Mouse (Mus musculus): ENCODE results near the gene Ncor2. TPM values are rescaled to one million over a fixed set of nuclear protein-coding genes. Genes with fewer than 3 reads are reported as not detected.

Ncor2 gene
- polyA plus RNA-seq, 1 experiment, result not detected

- Histone ChIP-seq H3K4me1 (ENCODE audit: control insufficient read depth, insufficient read depth, low read length) (peaks cover 94% of the 10 kb centered on the region), H3K27ac (ENCODE audit: insufficient read depth, low read depth, low read length) (peak overlapping the region; percentile 48), H3K4me3 (ENCODE audit: insufficient read depth, low read depth, low read length) (peak overlapping the region; percentile 64)
- TF ChIP-seq CTCF (IDR thresholded peaks at IDR 0.05; ENCODE audit: insufficient read depth, low read depth, low read length) (no peak), POLR2A (IDR thresholded peaks at IDR 0.05; ENCODE audit: insufficient read depth, low read depth, low read length) (no peak)
- 41% methylated on average over 8 of the region's 8 CpGs for WGBS
Observed at GRCm38 (mm10) chr5:125055901-125056300, 123.1 kb downstream of the Ncor2 start.

- TF ChIP-seq CTCF (IDR thresholded peaks at IDR 0.05; ENCODE audit: insufficient read depth, low read depth, low read length) (no peak), POLR2A (IDR thresholded peaks at IDR 0.05; ENCODE audit: insufficient read depth, low read depth, low read length) (no peak)
- Histone ChIP-seq H3K4me1 (ENCODE audit: control insufficient read depth, insufficient read depth, low read length) (peaks cover 80% of the 10 kb centered on the region), H3K27ac (ENCODE audit: insufficient read depth, low read depth, low read length) (peak overlapping the region; percentile 86), H3K4me3 (ENCODE audit: insufficient read depth, low read depth, low read length) (0 out of 2 replicates have a peak overlapping the region, but pooled peaks have one; percentile 13)
- 57% methylated on average over 7 of the region's 7 CpGs for WGBS
Observed at GRCm38 (mm10) chr5:125053661-125054060, 125.4 kb downstream of the Ncor2 start.

GRCm38 (mm10) chr5:125052603-125053488, 126.2 kb downstream of the Ncor2 start:
- TF ChIP-seq POLR2A (IDR thresholded peaks at IDR 0.05; ENCODE audit: insufficient read depth, low read depth, low read length) (no peak), CTCF (IDR thresholded peaks at IDR 0.05; ENCODE audit: insufficient read depth, low read depth, low read length) (no peak)
- peak overlapping the region; percentile 13; the same call in 1 of the 2 replicates for H3K4me3 ChIP-seq (ENCODE audit: insufficient read depth, low read depth, low read length)
- H3K27ac ChIP-seq (ENCODE audit: insufficient read depth, low read depth, low read length), result peak overlapping the region; percentile 86
- 33% methylated on average over 23 of the region's 23 CpGs for WGBS
- H3K4me1 ChIP-seq (ENCODE audit: control insufficient read depth, insufficient read depth, low read length), result peaks cover 74% of the 10 kb centered on the region

GRCm38 (mm10) chr5:125052237-125052602, 126.8 kb downstream of the Ncor2 start:
- WGBS, result 57% methylated on average over 10 of the region's 10 CpGs
- no peak overlapping the region for H3K4me3 ChIP-seq (ENCODE audit: insufficient read depth, low read depth, low read length)
- peaks cover 70% of the 10 kb centered on the region for H3K4me1 ChIP-seq (ENCODE audit: control insufficient read depth, insufficient read depth, low read length)
- no peak for TF ChIP-seq POLR2A (IDR thresholded peaks at IDR 0.05; ENCODE audit: insufficient read depth, low read depth, low read length)
- no peak overlapping the region for H3K27ac ChIP-seq (ENCODE audit: insufficient read depth, low read depth, low read length)

GRCm38 (mm10) chr5:125049481-125049880, 129.5 kb downstream of the Ncor2 start:
- 90% methylated on average over 4 of the region's 4 CpGs for WGBS
- TF ChIP-seq POLR2A (IDR thresholded peaks at IDR 0.05; ENCODE audit: insufficient read depth, low read depth, low read length), result no peak
- TF ChIP-seq CTCF (IDR thresholded peaks at IDR 0.05; ENCODE audit: insufficient read depth, low read depth, low read length), result no peak
- Histone ChIP-seq H3K27ac (ENCODE audit: insufficient read depth, low read depth, low read length) (no peak overlapping the region), H3K4me3 (ENCODE audit: insufficient read depth, low read depth, low read length) (no peak overlapping the region), H3K4me1 (ENCODE audit: control insufficient read depth, insufficient read depth, low read length) (peaks cover 65% of the 10 kb centered on the region)

GRCm38 (mm10) chr5:125046436-125046835, 132.6 kb downstream of the Ncor2 start:
- TF ChIP-seq POLR2A (IDR thresholded peaks at IDR 0.05; ENCODE audit: insufficient read depth, low read depth, low read length), result no peak
- no peak for TF ChIP-seq CTCF (IDR thresholded peaks at IDR 0.05; ENCODE audit: insufficient read depth, low read depth, low read length)
- peak overlapping the region; percentile 34; the same call in 1 of the 2 replicates for H3K27ac ChIP-seq (ENCODE audit: insufficient read depth, low read depth, low read length)
- WGBS, result 40% methylated on average over 5 of the region's 5 CpGs

GRCm38 (mm10) chr5:125045202-125045601, 133.8 kb downstream of the Ncor2 start:
- Histone ChIP-seq H3K4me3 (ENCODE audit: insufficient read depth, low read depth, low read length) (no peak overlapping the region), H3K4me1 (ENCODE audit: control insufficient read depth, insufficient read depth, low read length) (peaks cover 65% of the 10 kb centered on the region), H3K27ac (ENCODE audit: insufficient read depth, low read depth, low read length) (no peak overlapping the region)
- WGBS, result 22% methylated on average over 5 of the region's 5 CpGs
- no peak for TF ChIP-seq CTCF (IDR thresholded peaks at IDR 0.05; ENCODE audit: insufficient read depth, low read depth, low read length)
- no peak for TF ChIP-seq POLR2A (IDR thresholded peaks at IDR 0.05; ENCODE audit: insufficient read depth, low read depth, low read length)

More at GRCm38 (mm10) chr5:125046436-125046835, 132.6 kb downstream of the Ncor2 start:
- Histone ChIP-seq H3K4me1 (ENCODE audit: control insufficient read depth, insufficient read depth, low read length) (peaks cover 63% of the 10 kb centered on the region), H3K4me3 (ENCODE audit: insufficient read depth, low read depth, low read length) (no peak overlapping the region)

GRCm38 (mm10) chr5:125043448-125043847, 135.6 kb downstream of the Ncor2 start:
- H3K27ac ChIP-seq (ENCODE audit: insufficient read depth, low read depth, low read length), result 0 out of 2 replicates have a peak overlapping the region, but pooled peaks have one; percentile 55
- no peak overlapping the region for H3K4me3 ChIP-seq (ENCODE audit: insufficient read depth, low read depth, low read length)
- TF ChIP-seq POLR2A (IDR thresholded peaks at IDR 0.05; ENCODE audit: insufficient read depth, low read depth, low read length) (no peak), CTCF (IDR thresholded peaks at IDR 0.05; ENCODE audit: insufficient read depth, low read depth, low read length) (no peak)
- peaks cover 80% of the 10 kb centered on the region for H3K4me1 ChIP-seq (ENCODE audit: control insufficient read depth, insufficient read depth, low read length)
- 65% methylated on average over 6 of the region's 6 CpGs for WGBS

GRCm38 (mm10) chr5:125041578-125041977, 137.4 kb downstream of the Ncor2 start:
- WGBS, result 23% methylated on average over 9 of the region's 9 CpGs

More at GRCm38 (mm10) chr5:125041578-125041977, 137.4 kb downstream of the Ncor2 start:
- H3K4me1 ChIP-seq (ENCODE audit: control insufficient read depth, insufficient read depth, low read length), result peaks cover 89% of the 10 kb centered on the region
- no peak for TF ChIP-seq POLR2A (IDR thresholded peaks at IDR 0.05; ENCODE audit: insufficient read depth, low read depth, low read length)
- H3K4me3 ChIP-seq (ENCODE audit: insufficient read depth, low read depth, low read length), result no peak overlapping the region
- H3K27ac ChIP-seq (ENCODE audit: insufficient read depth, low read depth, low read length), result peak overlapping the region; percentile 55; the same call in 1 of the 2 replicates
